Mouse (Mus musculus): ENCODE measurements around the gene Cyp4f40.
"Not testable (repeated sequence)": the region's sequence is repeated elsewhere in the genome, so short reads cannot be mapped to it uniquely, and the experiment has no call there.

The Cyp4f40 gene

DNA sequence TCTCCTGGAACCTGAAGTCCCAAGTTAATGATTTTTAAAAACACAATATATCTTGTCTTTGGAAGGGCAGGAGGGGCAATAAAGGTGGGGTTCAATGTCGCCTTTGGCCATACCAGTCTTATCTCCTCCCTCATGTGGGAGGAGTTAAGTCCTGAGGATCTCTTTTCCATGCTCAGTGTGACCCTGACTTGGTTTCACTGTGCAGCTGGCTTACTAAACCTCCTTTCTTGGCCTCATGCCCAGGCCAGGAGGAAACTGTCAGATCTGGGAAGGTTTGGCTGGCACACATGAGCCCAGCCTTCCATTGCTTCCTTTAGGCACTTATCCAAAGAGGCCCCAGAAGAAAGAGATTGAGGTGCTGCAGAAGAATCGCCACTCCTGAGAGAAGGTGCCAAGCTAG lies at the start of gene Cyp4f40:
Gene Cyp4f40 (plus strand): TSS at position 189 of the 400 bp plus-strand sequence.
- in situ Hi-C loops (cut with MboI; ENCODE audit: low sequenced_read_pairs) = no loop called here

DNA sequence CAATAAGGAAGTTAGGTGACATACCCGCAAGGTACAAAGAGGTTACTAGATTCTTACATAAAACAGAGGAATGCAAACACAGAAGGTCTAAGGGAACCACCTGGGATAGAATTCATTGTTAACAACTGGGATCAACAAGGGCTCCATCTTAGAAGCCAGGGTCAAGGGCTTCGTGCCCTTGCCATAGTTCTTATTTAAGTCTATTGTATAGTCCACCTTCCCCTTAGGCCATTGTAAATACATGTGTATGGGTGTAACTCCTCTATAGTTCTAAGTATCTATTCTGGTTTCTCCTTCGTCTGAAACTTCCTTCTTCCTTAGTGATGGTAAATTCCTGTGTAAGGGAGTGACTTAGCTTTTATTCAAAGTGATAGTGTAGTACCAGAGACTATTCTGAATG lies 48.5 kb upstream of the Cyp4f40 start:
- in situ Hi-C loops (cut with MboI; ENCODE audit: low sequenced_read_pairs) = not testable (repeated sequence)

- in situ Hi-C loops (cut with MboI; ENCODE audit: low sequenced_read_pairs) = no loop called here
Observed at GRCm38 (mm10) chr17:32610896-32611295, 47.8 kb upstream of the Cyp4f40 start.

DNA sequence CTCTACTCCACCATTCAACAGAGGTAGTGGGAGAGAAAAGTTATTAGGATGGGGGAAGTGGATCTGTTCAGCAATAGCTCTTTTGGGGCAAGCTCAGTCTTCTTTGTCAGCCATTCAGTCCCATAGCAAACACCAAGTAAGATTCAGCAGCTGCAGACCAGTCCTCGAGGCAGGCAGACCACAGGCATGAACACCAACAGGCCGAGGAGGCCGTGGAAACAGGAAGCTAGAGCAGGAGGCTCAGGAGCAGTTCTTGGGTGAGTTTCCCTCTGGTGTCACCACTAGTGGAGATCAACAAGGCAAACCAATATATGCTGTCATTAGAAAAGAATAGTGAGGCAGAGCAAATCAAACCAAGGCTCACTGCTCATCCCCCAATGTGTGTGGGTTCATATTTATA lies 46.3 kb upstream of the Cyp4f40 start:
- in situ Hi-C loops (cut with MboI; ENCODE audit: low sequenced_read_pairs) = no loop called here

DNA sequence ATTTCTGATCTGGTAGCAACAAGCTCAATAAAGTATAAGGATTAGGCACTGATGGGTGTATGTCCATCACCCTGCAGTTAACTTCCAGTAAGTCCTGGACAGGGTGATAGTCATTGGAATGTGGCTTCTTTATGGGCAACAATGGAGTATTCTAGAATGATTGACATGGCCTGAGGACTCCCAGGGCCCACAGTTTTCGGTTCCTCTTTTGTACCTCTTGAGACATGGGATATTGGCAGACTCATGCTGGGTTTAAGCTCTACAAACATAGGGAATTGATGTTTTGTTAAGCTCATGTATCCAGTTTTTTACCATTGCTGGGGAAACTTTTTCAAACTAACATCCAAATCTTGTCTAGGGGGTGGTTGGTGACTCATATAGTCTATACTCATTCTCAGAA lies 41.4 kb upstream of the Cyp4f40 start:
- in situ Hi-C loops (cut with MboI; ENCODE audit: low sequenced_read_pairs) = no loop called here

- in situ Hi-C loops (cut with MboI; ENCODE audit: low sequenced_read_pairs) = not testable (repeated sequence)
Observed at GRCm38 (mm10) chr17:32621018-32621417, 37.7 kb upstream of the Cyp4f40 start, which contains the start of gene Cyp4f37. TSS of gene Cyp4f37 (plus strand) at chr17:32621309.

DNA sequence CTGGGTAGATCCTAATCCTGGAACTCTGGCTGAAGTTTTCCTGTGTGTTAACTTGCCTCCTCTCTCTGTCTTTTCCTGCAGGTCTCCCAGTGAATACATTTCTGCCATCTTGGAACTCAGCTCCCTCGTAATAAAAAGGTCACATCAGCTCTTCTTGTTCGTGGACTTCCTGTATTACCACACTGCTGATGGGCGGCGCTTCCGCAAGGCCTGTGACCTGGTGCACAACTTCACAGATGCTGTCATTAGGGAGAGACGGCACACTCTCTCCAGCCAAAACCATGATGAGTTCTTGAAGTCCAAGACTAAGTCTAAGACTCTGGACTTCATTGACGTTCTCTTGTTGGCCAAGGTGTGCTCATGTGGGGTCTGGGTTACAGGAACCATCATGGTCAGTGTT lies 29.0 kb upstream of the Cyp4f40 start:
- in situ Hi-C loops (cut with MboI; ENCODE audit: low sequenced_read_pairs) = not testable (repeated sequence)

GRCm38 (mm10) chr17:32631936-32632335 lies 26.8 kb upstream of the Cyp4f40 start:
- in situ Hi-C loops (cut with MboI; ENCODE audit: low sequenced_read_pairs) = no loop called here

DNA sequence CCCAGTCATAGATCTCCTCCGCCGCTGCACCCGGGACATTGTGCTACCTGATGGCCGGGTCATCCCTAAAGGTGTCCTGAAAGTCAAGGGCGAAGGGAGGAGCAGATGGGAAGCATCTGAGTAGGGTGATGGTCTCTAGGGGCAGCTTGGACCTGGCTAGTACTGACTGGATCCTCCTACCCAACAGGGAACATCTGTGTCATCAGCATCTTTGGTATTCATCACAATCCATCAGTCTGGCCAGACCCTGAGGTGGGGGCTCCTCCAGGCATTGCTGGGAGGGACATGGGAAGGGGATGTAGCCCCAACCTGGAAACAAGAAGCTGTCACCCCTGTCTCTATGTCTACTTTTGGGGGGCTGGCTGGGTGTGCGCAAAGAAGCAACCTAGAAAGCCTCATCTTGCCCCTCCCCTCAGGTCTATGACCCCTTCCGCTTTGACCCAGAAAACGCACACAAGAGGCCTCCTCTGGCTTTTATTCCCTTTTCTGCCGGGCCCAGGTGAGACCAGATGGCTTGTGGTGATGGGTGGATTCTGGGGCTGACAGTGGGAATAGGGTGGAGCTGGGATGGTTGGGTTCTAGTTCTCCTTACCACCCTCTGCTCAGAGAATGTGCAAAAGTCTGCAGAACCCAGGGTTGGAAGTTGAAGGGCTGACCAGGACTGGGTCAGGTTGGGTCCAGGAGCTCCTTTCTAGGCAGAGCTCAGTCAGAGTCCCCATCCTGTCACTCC lies 24.3 kb upstream of the Cyp4f40 start:
- in situ Hi-C loops (cut with MboI; ENCODE audit: low sequenced_read_pairs) = not testable (repeated sequence)

- in situ Hi-C loops (cut with MboI; ENCODE audit: low sequenced_read_pairs) = no loop called here
Observed at GRCm38 (mm10) chr17:32634972-32635314, 23.8 kb upstream of the Cyp4f40 start.

GRCm38 (mm10) chr17:32636341-32636740 lies 22.4 kb upstream of the Cyp4f40 start:
- in situ Hi-C loops (cut with MboI; ENCODE audit: low sequenced_read_pairs) = no loop called here

DNA sequence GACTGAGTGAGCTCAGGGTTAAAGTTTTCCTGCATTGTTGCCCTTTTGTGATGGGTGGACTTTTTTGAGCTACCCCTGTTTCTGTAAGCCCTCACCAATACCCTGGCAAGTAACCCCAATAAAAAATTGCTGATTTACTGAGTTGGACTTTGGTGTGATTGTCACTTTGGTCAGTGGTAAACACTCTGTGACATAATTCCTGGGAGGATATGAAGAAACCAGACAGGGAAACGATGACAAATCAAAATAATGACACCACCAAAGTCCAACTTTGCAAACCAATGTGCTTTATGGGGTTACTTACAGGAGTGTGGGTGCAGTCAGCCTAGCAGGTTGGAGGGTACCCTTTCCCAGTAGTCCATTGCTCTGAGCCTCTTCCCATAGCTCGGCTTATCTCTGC lies 21.5 kb upstream of the Cyp4f40 start:
- in situ Hi-C loops (cut with MboI; ENCODE audit: low sequenced_read_pairs) = no loop called here

- in situ Hi-C loops (cut with MboI; ENCODE audit: low sequenced_read_pairs) = no loop called here
Observed at GRCm38 (mm10) chr17:32646631-32647030, 12.1 kb upstream of the Cyp4f40 start.

- in situ Hi-C loops (cut with MboI; ENCODE audit: low sequenced_read_pairs) = no loop called here
Observed at GRCm38 (mm10) chr17:32653860-32654259, 4.8 kb upstream of the Cyp4f40 start.

DNA sequence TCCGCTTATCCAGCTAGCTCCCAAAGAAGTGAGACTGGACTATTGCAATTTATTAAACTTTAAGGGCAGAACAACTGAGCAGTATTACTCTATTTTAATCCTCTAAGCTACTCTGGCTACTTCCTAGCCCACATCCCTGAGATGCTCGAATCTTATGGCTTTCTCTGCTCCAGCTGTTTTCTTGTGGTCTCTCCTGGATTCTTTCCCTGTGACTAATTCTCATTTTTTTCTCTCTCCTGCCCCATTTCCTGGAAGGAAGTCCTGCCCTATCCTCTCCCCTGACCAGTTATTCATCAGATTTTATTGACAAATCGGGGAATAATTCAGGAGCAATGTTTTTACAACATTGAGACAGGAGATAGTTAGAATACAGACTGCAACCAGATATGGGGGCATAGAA lies 1.7 kb upstream of the Cyp4f40 start:
- in situ Hi-C loops (cut with MboI; ENCODE audit: low sequenced_read_pairs) = no loop called here

GRCm38 (mm10) chr17:32658246-32658645 lies 454 bp upstream of the Cyp4f40 start:
- in situ Hi-C loops (cut with MboI; ENCODE audit: low sequenced_read_pairs) = no loop called here

DNA sequence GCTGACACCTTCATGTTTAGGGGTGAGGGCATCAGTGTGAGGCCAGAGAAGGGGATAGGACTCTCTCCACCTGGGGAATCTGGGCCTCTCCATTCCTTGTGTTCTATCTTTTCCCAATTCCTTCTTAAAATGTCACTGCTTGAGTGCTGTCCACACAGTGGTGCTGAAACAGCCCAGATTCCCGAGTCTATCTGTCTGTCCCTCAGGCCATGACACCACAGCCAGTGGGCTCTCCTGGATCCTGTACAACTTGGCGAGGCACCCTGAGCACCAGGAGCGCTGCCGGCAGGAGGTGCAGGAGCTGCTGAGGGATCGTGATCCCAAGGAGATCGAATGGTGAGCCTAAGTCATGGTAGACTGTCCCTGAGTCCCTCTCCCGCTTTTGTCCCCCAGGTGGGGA lies 15.3 kb downstream of the Cyp4f40 start:
- in situ Hi-C loops (cut with MboI; ENCODE audit: low sequenced_read_pairs) = no loop called here

- in situ Hi-C loops (cut with MboI; ENCODE audit: low sequenced_read_pairs) = no loop called here
Observed at GRCm38 (mm10) chr17:32676040-32676635, 17.4 kb downstream of the Cyp4f40 start.

DNA sequence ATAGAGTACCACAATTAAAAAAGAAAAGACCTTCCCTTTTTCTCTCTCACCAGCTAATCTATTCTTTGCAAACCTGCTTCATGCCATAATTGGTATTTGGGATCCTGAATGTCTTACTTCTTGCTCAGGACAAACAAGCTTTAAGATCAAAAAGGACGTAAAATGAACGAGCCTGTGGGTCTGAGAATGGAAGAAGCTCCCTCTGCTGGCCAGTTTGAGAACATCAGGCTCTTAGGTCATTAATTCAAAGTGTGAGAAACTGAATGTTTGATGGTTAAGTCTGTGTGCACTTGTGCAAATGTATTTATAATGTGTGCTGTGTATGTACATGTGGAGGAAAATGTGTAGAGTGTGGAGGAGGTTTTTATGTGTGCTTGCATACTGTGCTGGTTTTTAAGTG lies 21.7 kb downstream of the Cyp4f40 start:
- in situ Hi-C loops (cut with MboI; ENCODE audit: low sequenced_read_pairs) = no loop called here

DNA sequence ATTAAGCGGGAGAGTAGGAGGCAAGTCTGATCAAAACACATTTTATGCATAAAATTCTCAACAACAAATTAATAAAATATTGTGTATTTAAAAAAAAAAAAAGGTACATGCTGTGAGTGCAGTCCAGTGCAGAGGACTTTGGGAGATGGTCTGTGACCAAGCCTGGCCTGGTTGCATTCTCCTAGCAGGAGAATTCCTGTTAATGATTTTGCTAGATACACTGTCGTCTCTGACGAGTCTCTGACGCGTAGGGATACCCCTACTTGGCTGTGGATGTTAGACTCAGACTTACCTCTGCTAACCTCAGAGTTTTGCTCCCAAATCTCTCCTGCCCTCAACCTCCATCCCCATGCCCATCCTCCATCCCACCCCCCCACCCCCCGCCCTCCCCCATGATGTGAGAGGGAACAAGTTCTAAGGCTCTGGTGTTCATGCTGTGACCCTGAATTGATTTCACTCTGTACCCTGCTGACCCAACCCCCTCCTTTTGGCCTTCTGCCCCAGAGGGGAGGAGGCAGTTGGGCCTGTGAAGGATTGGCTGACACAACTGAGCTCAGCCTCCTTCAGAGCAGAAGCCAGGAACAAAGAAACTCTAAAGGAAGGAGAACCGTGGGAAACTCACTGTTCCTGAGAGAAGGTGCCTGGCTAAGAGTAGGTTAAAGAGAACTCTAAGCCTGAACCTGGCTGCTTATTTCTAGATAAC lies 26.5 kb downstream of the Cyp4f40 start, which contains the start of gene Cyp4f15:
Gene Cyp4f15 (plus strand): TSS at position 580 of the 703 bp plus-strand sequence.
- in situ Hi-C loops (cut with MboI; ENCODE audit: low sequenced_read_pairs) = no loop called here

DNA sequence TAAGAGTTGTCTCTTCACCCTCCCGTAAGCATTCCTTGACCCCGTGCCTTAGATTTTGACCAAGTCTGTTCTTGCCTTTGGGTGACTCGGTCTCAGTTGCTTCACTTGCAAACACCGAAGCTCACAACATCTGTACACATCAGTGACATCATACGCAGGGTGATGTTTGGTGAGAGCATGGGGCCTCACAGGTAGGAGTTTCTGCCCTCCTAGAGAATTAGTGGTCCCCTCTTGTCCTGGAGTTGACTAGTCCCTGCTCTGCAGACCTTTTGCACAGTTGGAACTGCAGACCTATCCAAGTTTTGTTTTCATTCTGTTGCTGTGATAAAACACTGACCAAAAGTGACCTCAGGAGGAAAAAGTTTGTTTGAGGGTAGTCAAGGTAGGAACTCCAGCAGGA lies 28.0 kb downstream of the Cyp4f40 start:
- in situ Hi-C loops (cut with MboI; ENCODE audit: low sequenced_read_pairs) = no loop called here

DNA sequence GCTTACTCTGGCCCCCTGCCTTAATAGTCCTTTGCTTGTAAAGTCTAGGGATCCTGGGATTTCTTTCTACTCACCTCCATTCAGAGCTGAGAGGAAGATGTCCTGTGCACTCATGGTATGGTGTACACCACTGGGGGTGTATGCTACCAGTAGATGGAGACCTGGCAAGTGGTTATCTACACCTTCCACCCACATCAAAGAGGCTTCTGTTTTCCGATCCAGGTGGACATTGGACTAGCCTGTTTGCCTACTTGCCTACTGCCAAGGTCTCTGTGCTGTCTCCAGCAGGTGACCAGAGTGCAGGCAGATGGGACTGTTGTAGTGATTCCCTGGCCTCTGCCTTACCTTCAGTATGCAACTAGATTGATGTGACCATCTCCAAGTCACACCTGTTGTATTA lies 32.3 kb downstream of the Cyp4f40 start:
- in situ Hi-C loops (cut with MboI; ENCODE audit: low sequenced_read_pairs) = no loop called here

All from CH12F3 (cell line).